Mouse (Mus musculus) megakaryocyte, embryonic 14.5 days (primary cell): ENCODE data around the gene Pck2.

Experiments used
- FLI1 ChIP-seq: IDR thresholded peaks from 2 replicates; pipeline ENCODE4 v1.6.1; 2012; ENCODE audit warnings: low read length, inconsistent platforms, mixed read lengths
- GATA1 ChIP-seq: IDR thresholded peaks from 3 replicates; pipeline ENCODE4 v1.6.1; 2012; ENCODE audit warnings: mixed read lengths, low read length, inconsistent platforms, borderline replicate concordance

DNA sequence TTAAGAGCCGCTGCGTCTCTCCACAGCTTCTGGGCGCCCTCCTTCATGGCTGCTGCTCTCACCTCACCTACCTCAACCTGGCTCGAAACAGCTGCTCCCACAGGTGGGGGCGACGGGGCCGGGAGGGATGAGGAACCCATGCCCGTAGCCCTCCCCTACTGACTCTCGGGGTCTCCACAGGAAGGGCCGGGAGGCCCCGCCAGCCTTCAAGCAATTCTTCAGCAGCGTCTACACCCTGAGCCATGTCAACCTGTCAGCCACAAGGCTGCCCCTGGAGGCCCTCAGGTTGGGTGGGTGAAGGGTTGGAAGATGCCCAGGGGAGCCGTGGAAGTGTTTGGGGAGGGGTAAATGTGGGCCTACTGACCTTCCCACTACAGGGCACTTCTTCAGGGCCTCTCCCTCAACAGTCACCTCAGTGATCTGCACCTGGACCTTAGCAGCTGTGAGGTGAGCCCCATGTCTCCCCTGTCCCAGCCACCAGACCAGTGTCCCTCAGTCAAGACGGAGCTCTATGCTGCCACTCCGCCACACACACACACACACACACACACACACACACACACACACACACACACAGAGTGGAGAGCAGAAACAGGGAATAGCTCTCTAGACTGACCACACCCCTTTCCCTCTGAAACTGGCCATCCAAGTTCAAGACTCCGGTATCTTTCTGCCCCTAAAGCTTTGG, 43.2 kb upstream of the Pck2 start:
- TF ChIP-seq GATA1 (no peak), FLI1 (no peak)
